Mouse (Mus musculus) Patski (cell line): ENCODE data around the gene Tpsg1. TPM values are rescaled to one million over a fixed set of nuclear protein-coding genes. Genes with fewer than 3 reads are reported as not detected.

Source experiments
- ATAC-seq: fragments of 100-300 bp; one replicate; pipeline ENCODE4 v1.8.0; 2021
- CTCF ChIA-PET: fragments of 350-600 bp; sonication (Branson Sonifier 250); formaldehyde crosslinking; loops from one replicate; lab custom pipeline; 2022; ENCODE audit warnings: inconsistent platforms; lab: Charles Lee
- POLR2A ChIA-PET: fragments of 350-600 bp; sonication (Branson Sonifier 250); formaldehyde crosslinking; loops from one replicate; lab custom pipeline; 2022; ENCODE audit warnings: antibody characterized with exemption, inconsistent platforms; lab: Charles Lee
- DNase-seq: peaks from one replicate; pipeline ENCODE4 v3.0.0-alpha.2; 2011; ENCODE audit warnings: low read depth, low spot score
- H3K27me3 ChIP-seq: fragments of 371-371 bp; one replicate; pipeline ENCODE4 v1.5.1; 2021
- CTCF ChIP-seq: fragments of 100-300 bp; IDR thresholded peaks from one replicate; pipeline ENCODE4 v1.5.1; 2021
- in situ Hi-C: fragments of 300-500 bp; cut with MboI; formaldehyde crosslinking; loops from 3 replicates; pipeline ENCODE4 v1.11.1; 2018; ENCODE audit warnings: low pct_unique_long_range_greater_than_20kb, mixed read lengths
- polyA plus RNA-seq: library from polyadenylated mRNA; unstranded; gene quantifications from one replicate; pipeline ENCODE4 v1.2.3, GENCODE M21; 2021

The Tpsg1 gene
- polyA plus RNA-seq, 1 experiment from 2014 or later, result not detected

GRCm38 (mm10) chr17:25407352-25407751, 38.3 kb downstream of the Tpsg1 start:
- DNase-seq, result no peak
- no peak for ATAC-seq
- TF ChIP-seq CTCF, result no peak
- in situ Hi-C loops, result no loop called here
- ChIA-PET CTCF (no interaction called here), POLR2A (no interaction called here)
- no peaks in the 10 kb centered on the region for H3K27me3 ChIP-seq

- CTCF ChIA-PET, result no interaction called here
- POLR2A ChIA-PET, result no interaction called here
- DNase-seq, result no peak
- in situ Hi-C loops, result no loop called here
- no peak for TF ChIP-seq CTCF
- H3K27me3 ChIP-seq, result no peaks in the 10 kb centered on the region
- ATAC-seq, result no peak
These were observed 39.4 kb downstream of the Tpsg1 start for GRCm38 (mm10) chr17:25408302-25408999.

- TF ChIP-seq CTCF, result no peak
- ATAC-seq (no peak), DNase-seq (no peak)
- no peaks in the 10 kb centered on the region for H3K27me3 ChIP-seq
- CTCF ChIA-PET, result no interaction called here
- in situ Hi-C loops, result no loop called here
- POLR2A ChIA-PET, result no interaction called here
These were observed 40.5 kb downstream of the Tpsg1 start for GRCm38 (mm10) chr17:25409621-25410020.

GRCm38 (mm10) chr17:25410180-25410579, 41.1 kb downstream of the Tpsg1 start:
- no peak for DNase-seq
- ChIA-PET POLR2A (no interaction called here), CTCF (interaction anchor here (1.5 kb wide), 1 partner anchor 10 kb away, joined by 3 read pairs; no protein-coding TSS in a partner anchor)

GRCm38 (mm10) chr17:25410786-25411185, 41.7 kb downstream of the Tpsg1 start:
- ATAC-seq (no peak), DNase-seq (peak; percentile 28)
- no peaks in the 10 kb centered on the region for H3K27me3 ChIP-seq
- TF ChIP-seq CTCF, result no peak
- ChIA-PET POLR2A (no interaction called here), CTCF (interaction anchor here (1.3 to 1.5 kb wide), 2 partner anchors 10 to 125 kb away, joined by 3 read pairs; no protein-coding TSS in a partner anchor)
- in situ Hi-C loops, result no loop called here

More at GRCm38 (mm10) chr17:25410180-25410579, 41.1 kb downstream of the Tpsg1 start:
- ATAC-seq, result no peak
- TF ChIP-seq CTCF, result no peak
- in situ Hi-C loops, result no loop called here
- no peaks in the 10 kb centered on the region for H3K27me3 ChIP-seq

- TF ChIP-seq CTCF, result no peak
- in situ Hi-C loops, result no loop called here
- POLR2A ChIA-PET, result no interaction called here
- ATAC-seq (no peak), DNase-seq (no peak)
- CTCF ChIA-PET, result interaction anchor here (1.3 to 1.5 kb wide), 2 partner anchors 9 to 126 kb away, joined by 3 read pairs; no protein-coding TSS in a partner anchor
- no peaks in the 10 kb centered on the region for H3K27me3 ChIP-seq
These were observed 42.2 kb downstream of the Tpsg1 start for GRCm38 (mm10) chr17:25411251-25411650.

- TF ChIP-seq CTCF, result no peak
- in situ Hi-C loops, result no loop called here
- no peak for ATAC-seq
- H3K27me3 ChIP-seq, result no peaks in the 10 kb centered on the region
- DNase-seq, result no peak
- ChIA-PET POLR2A (no interaction called here), CTCF (no interaction called here)
These were observed 45.1 kb downstream of the Tpsg1 start for GRCm38 (mm10) chr17:25414209-25414608.

GRCm38 (mm10) chr17:25414917-25415316, 45.8 kb downstream of the Tpsg1 start:
- ATAC-seq, result no peak

GRCm38 (mm10) chr17:25415421-25415913, 46.4 kb downstream of the Tpsg1 start:
- POLR2A ChIA-PET, result no interaction called here
- in situ Hi-C loops, result no loop called here
- CTCF ChIA-PET, result no interaction called here
- no peak for TF ChIP-seq CTCF
- DNase-seq (no peak), ATAC-seq (no peak)
- no peaks in the 10 kb centered on the region for H3K27me3 ChIP-seq

More at GRCm38 (mm10) chr17:25414917-25415316, 45.8 kb downstream of the Tpsg1 start:
- no peak for DNase-seq
- in situ Hi-C loops, result no loop called here
- POLR2A ChIA-PET, result no interaction called here
- no peak for TF ChIP-seq CTCF
- CTCF ChIA-PET, result no interaction called here
- no peaks in the 10 kb centered on the region for H3K27me3 ChIP-seq

- DNase-seq (no peak), ATAC-seq (no peak)
- in situ Hi-C loops, result no loop called here
- no peaks in the 10 kb centered on the region for H3K27me3 ChIP-seq
- CTCF ChIA-PET, result no interaction called here
- POLR2A ChIA-PET, result no interaction called here
- no peak for TF ChIP-seq CTCF
These were observed 47.1 kb downstream of the Tpsg1 start for GRCm38 (mm10) chr17:25416219-25416618.

GRCm38 (mm10) chr17:25417990-25418389, 48.9 kb downstream of the Tpsg1 start:
- no peak for ATAC-seq
- ChIA-PET POLR2A (no interaction called here), CTCF (no interaction called here)
- peaks cover 10% of the 10 kb centered on the region for H3K27me3 ChIP-seq
- no peak for DNase-seq
- in situ Hi-C loops, result no loop called here
- no peak for TF ChIP-seq CTCF
